Mouse (Mus musculus) neutrophil, adult 59 days (primary cell): Measurements from ENCODE around the gene Olfr1175-ps. TPM values are rescaled to one million over a fixed set of nuclear protein-coding genes. Genes with fewer than 3 reads are reported as not detected.

Experiments used
- total RNA-seq, 2 experiments: library from RNA; stranded (reverse); gene quantifications; 1 replicate in 1 of 2; 2 replicates in 1 of 2; pipeline ENCODE4 v1.2.4; 2023

Gene Olfr1175-ps
- not detected for total RNA-seq

DNA sequence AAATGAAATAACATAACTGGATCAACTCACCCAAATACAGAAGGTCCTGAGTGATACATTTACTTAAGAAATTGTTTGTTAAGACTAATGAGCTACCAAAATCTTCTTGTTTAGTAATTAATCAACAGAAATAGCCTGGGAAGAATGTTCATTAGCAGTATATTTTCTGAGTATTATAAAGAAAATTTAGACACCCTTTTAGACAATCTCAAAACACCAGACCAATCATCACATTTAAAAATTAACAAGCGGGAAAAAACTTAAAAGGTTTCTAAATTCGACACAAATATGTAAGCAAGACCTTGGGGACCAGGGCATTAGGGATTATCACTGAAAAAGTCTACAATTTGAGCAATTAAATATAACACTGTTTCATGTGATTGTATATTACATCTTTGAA, at the start of gene Olfr1175-ps:
Olfr1175-ps (minus strand) TSS at position 101 of the 400 bp plus-strand sequence.

DNA sequence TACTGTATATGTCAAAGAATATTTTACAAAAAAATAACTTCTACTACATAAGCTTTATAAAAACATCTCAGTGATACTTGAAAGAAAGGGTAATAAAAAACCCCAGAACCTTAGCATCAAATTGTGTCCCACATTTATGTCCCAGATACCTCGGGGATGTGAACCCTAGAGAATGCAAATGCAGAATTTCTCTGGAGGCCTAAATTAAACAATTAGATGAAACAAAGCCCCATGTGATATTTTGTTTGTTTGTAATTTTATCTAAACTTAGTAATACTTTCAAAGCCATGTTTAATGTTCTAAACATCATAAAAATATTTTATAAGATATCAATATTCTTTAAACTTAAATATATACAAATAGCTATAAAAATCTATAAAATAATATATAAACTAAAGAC, 19.4 kb upstream of the Olfr1175-ps start, which contains the start of gene Olfr1177-ps:
Olfr1177-ps (minus strand) TSS at position 101 of the 400 bp plus-strand sequence.

DNA sequence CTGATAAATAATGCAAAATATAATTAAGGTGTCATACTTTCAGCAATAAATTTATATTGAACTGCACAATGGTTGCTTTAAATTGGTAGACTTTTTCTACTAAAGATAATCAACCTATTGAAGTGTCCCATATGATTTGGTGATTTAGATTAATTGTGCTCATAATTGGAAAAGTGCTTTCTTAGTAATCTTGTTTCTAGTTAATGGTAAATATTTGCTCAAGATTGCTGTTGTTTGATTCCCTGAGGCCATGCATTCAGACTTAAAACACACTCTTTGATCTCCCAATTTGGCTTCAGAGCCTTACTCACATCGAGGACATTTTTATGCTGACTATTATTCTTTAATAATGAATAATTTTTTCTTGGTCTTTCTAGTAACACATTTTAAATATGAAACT, 9.4 kb upstream of the Olfr1175-ps start, which contains the start of gene Olfr1176:
Olfr1176 (plus strand) TSS at position 301 of the 400 bp plus-strand sequence.

DNA sequence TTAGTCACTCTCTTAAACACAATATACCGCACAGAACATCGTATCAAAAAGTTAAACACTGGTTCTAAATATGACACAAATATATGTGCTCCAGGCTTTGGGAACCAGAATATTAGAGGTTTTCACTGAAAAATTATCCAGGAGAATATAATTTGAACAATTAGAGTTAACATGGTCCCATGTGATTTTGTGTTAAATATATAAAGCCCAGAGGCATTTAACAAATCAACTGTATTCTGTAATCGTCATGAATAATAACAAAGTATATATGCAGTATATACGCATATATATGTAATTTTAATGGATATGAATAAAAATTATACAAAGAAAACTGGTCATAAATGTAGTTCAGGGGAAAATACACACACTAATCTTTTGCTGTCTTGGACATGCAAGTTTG, 12.0 kb downstream of the Olfr1175-ps start, which contains the start of gene Olfr1174-ps:
Olfr1174-ps (minus strand) TSS at position 101 of the 400 bp plus-strand sequence.

DNA sequence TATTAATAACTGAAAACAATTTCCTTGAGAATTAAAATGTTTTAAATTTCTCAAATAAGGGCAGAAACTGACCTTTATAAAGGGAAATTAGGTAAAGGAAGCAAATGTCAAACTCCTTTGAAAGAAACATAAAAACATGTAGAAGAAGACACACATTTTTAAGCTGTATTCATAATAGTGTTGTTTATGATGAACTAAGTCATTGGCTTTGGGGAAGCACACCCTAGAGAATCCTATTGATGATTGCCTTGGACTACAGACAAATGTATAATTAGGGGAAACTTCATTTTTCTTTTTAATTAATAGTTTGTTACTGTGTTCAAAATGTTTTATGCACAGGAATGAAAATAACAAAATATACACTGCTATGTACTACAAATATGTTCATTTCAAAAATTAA, 47.2 kb downstream of the Olfr1175-ps start, which contains the start of gene Olfr1173:
Olfr1173 (minus strand) TSS at position 101 of the 400 bp plus-strand sequence.

Other genes starting within 250 kb of the Olfr1175-ps start
- gene Olfr1164, start 233.2 kb downstream of the Olfr1175-ps start, total RNA-seq = not detected
- gene Olfr1166, start 198.9 kb downstream of the Olfr1175-ps start, total RNA-seq = not detected
- gene Olfr1167, start 172.0 kb downstream of the Olfr1175-ps start, total RNA-seq = not detected
- gene Olfr1168, start 145.3 kb downstream of the Olfr1175-ps start, total RNA-seq = not detected
- gene Olfr1170, start 98.9 kb downstream of the Olfr1175-ps start, total RNA-seq = not detected
- gene Olfr1173, start 47.3 kb downstream of the Olfr1175-ps start, total RNA-seq = not detected
- not detected for gene Olfr1174-ps, start 12.1 kb downstream of the Olfr1175-ps start, total RNA-seq
- gene Olfr1176, start 9.5 kb upstream of the Olfr1175-ps start, total RNA-seq = not detected
- not detected for gene Olfr1177-ps, start 19.3 kb upstream of the Olfr1175-ps start, total RNA-seq
- not detected for gene Olfr1178, start 59.8 kb upstream of the Olfr1175-ps start, total RNA-seq
- not detected for gene Olfr1179, start 79.2 kb upstream of the Olfr1175-ps start, total RNA-seq
- gene Olfr1180, start 91.9 kb upstream of the Olfr1175-ps start, total RNA-seq = not detected
- gene Olfr1181, start 99.0 kb upstream of the Olfr1175-ps start, total RNA-seq = not detected
- not detected for gene Gm13757, start 121.9 kb upstream of the Olfr1175-ps start, total RNA-seq
- gene Olfr1183, start 127.7 kb upstream of the Olfr1175-ps start, total RNA-seq = not detected
- not detected for gene Olfr1184, start 156.4 kb upstream of the Olfr1175-ps start, total RNA-seq
- gene Olfr1185-ps1, start 166.1 kb upstream of the Olfr1175-ps start, total RNA-seq = not detected
- gene Olfr1186, start 191.3 kb upstream of the Olfr1175-ps start, total RNA-seq = not detected
- not detected for gene Olfr1188, start 229.7 kb upstream of the Olfr1175-ps start, total RNA-seq